Mouse (Mus musculus) cerebellum, adult (tissue): ENCODE measurements around the gene Lyve1.
"Not testable (repeated sequence)": the region's sequence is repeated elsewhere in the genome, so short reads cannot be mapped to it uniquely, and the experiment has no call there.

Experiments
- ATAC-seq: cut with Nextera tagmentation; 2 replicates; pipeline ENCODE4 v1.9.2; 2017; ENCODE audit warnings: mild to moderate bottlenecking, moderate library complexity, mixed read lengths; ENCODE audit not compliant: insufficient number of reproducible peaks, low FRiP score, low TSS enrichment

Gene Lyve1

GRCm38 (mm10) chr7:110862751-110863289 lies at the start of gene Lyve1:
Gene Lyve1, minus strand, starts transcription at chr7:110863239.
- no peak for ATAC-seq

GRCm38 (mm10) chr7:110908209-110909144 lies 45.4 kb upstream of the Lyve1 start:
- ATAC-seq, result no peak

DNA sequence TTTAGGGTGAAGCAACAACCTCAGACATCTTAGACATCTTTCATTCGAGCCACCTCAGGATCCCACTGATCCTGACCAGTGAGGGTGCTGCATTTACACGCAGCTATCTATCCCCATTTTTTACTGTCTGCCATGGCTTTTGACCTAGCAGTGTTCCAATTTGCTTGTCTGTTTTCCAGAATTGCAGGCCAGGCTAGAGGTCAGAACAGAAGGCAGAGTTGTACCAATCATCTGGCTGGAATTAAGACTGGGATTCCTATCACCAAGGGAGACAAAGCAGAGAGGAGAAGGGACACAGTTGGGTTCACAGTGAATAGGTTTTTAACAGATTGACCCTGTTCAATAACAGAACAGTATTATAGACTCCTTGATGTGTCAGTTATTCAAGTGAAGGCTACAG lies 43.5 kb upstream of the Lyve1 start:
- ATAC-seq, result no peak

- ATAC-seq, result no peak
Observed at GRCm38 (mm10) chr7:110903226-110903625, 40.2 kb upstream of the Lyve1 start.

GRCm38 (mm10) chr7:110897202-110897601 lies 34.2 kb upstream of the Lyve1 start:
- no peak for ATAC-seq

DNA sequence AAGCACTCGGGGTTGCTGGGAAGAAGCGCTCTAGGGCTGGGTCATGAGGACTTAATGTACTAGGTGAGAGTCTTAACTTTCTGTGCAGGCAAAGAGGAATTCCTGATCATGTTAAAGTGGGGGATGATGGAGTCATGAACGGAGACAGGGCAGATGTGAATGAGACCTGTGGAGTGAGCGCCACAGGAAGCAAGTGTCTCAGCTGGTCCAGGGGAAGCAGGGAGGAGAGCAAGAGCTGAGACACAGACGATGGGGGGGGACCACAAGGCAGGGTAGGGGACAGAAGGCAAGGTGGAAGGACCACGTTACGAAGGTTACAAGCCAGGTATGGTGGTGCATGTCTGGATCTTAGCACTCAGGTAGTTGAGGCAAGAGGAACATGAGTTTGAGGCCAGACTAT lies 33.4 kb upstream of the Lyve1 start:
- ATAC-seq, result no peak

- ATAC-seq, result not testable (repeated sequence)
Observed at GRCm38 (mm10) chr7:110895772-110896171, 32.7 kb upstream of the Lyve1 start.

- no peak for ATAC-seq
Observed at GRCm38 (mm10) chr7:110894673-110895072, 31.6 kb upstream of the Lyve1 start.

GRCm38 (mm10) chr7:110893943-110894610 lies 31.0 kb upstream of the Lyve1 start:
- ATAC-seq, result no peak

DNA sequence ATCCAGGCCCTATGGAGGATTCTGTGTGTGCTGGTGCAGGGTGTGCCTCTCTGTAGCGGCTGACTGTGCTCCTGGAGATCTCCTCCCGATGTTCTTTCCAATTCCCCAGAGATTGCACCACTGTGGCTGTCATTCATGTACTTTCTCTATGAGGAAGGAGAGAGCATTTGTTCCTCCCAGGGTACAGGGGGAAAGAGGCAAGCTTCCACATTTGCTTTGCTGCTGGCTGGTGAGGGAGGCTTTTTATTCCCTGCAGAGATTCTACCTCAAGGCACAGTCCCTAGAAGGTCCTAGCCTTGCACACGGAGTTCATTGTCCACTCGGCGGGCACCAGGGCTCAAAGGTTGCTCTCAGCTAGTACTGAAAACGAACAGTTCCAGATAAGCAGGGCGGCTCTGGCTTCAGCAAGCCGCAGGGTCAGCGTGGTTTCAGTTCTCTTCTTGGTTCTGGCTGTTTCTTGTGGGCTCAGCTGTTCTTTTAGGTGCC lies 28.5 kb upstream of the Lyve1 start:
- no peak for ATAC-seq

GRCm38 (mm10) chr7:110881746-110882333 lies 18.8 kb upstream of the Lyve1 start:
- ATAC-seq, result no peak

GRCm38 (mm10) chr7:110878028-110878427 lies 15.0 kb upstream of the Lyve1 start:
- ATAC-seq, result no peak

DNA sequence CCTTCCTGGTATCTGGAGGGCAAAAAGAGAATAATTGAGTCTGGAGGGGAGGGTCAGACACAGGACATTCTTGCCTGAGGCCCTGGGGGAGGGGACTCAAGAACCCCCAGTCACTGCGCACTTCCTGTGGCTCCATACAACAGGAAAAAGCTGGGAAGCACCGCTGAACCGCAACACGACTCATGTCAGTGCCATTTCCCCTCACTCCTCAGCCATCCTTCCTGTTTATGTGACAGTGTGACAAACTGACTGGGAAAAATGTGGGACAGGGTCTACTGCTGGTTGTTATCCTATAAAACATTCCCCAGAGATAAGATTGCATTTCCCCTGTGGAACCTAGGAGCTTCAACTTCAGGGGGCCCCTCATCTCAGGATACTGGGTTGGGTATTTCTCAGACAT lies 13.9 kb upstream of the Lyve1 start:
- no peak for ATAC-seq

DNA sequence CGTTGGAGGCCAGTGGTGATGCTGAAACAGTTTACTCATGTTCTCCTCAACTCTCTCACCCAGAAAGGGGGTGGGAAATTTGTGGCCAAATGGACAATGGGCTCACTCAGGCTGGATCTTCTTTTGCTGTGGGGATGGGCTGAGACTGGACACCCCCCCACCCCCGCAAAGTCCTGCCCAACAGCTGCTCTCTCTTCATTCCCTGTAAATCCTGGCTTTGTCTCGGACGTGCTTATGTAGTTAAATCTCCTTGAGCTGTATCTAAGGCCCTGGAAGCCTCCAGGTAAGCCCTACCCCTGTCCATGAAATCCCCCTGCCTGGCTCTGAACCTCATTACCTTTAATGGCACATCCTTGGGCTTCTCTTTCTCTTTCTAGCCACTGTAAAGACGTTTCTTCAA lies 5.8 kb upstream of the Lyve1 start:
- no peak for ATAC-seq

DNA sequence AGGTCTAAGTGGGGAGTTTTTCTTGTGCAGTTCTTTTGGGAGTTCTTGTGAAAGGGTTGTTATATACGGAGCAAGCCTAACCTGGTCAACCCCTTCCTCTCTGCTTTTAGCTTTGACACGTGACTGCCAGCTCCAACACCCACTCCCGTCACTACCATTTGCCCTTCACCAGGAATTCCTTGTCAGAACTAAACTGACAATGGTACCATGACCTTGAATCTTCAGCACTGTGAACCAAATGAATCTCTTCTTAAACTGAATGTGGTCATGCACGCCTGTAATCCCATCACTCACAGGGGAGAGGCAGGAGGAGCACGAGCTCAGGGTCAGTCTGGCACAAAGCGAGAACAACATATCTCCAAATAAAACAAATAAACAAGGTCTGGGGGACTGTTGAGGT lies 4.1 kb upstream of the Lyve1 start:
- ATAC-seq, result no peak

DNA sequence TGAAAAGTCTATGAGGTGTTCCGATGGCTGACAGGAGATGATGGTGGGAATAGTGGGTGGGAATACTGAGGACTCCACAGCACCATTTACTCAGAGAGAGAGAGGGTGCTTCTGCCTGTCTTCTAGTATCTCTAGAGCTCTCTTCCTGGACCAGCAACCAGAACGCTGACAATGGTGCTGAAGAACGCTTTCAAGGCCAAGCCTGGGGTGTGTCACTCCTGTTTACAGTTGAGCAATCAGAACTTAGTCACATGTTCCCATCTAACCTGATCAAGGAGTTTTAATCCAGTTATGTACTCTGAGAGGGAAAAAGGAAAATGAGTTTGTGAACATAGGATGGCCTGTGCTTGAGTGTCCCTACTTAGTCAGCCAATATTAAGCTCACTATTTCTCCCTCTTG lies 3.0 kb upstream of the Lyve1 start:
- ATAC-seq, result no peak

GRCm38 (mm10) chr7:110865570-110865969 lies 2.5 kb upstream of the Lyve1 start:
- ATAC-seq, result no peak

- ATAC-seq, result no peak
Observed at GRCm38 (mm10) chr7:110865038-110865437, 2.0 kb upstream of the Lyve1 start.

DNA sequence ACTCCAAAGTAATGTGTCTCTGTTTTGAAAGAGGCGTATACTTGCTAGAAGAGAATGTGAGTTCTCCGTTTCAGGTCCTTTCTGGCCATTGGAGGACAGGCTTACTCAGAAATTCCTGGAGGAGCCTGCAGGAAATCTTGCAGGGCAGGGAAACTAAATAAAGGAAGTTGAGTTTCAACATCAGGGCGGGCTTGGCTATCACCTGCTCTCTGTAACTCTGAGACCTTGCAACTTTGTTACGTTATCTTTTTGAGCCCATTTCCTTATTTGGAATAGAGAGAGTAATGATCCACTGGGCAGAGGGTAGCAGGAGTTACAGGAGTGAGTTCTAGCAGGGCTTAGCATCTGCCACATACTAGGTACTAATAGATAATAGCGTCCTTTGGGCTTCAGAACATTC lies 2.9 kb downstream of the Lyve1 start:
- no peak for ATAC-seq

DNA sequence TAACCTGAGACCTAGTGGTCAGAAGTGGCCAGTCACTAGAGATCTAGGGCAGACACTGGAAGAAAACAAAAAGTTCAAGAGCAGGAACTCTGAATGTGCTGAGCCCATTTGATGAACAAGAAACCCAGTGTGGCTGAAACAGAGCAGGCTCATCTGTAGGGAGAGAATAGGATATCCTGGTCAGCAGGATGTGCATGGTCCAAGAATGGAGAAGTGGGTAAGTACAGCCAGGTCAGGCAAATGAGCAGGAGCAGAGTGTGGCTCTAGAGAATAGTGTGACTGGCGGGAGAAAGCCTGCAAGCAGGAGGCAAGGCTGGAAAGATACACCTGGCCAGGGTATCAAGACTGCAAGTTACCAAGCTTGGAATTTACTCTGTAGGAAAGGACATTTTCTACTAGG lies 7.4 kb downstream of the Lyve1 start:
- no peak for ATAC-seq
